Mouse (Mus musculus) E14TG2a.4 (cell line): ENCODE measurements at regions not wholly inside any gene's neighbourhood (a gene's known extent, or its start where the extent isn't known, plus 50 kb on each side); places are given as distances from the start of the nearest gene placed in this dataset.

Experiments
- H3K27me3 ChIP-seq: 2 replicates; pipeline ENCODE4 v1.6.1; 2014; ENCODE audit warnings: low read length, control low read depth; ENCODE audit not compliant: insufficient read depth
- H3K36me3 ChIP-seq: 2 replicates; pipeline ENCODE4 v1.6.1; 2014; ENCODE audit warnings: low read length, control low read depth; ENCODE audit not compliant: insufficient read depth
- H3K4me1 ChIP-seq: replicated peaks from 2 replicates; pipeline ENCODE4 v1.6.1; 2014; ENCODE audit warnings: low read depth, low read length, control low read depth
- H3K4me3 ChIP-seq: replicated peaks from 2 replicates; pipeline ENCODE4 v1.5.1; 2014; ENCODE audit warnings: mild to moderate bottlenecking, low read length
- H3K9me3 ChIP-seq: 2 replicates; pipeline ENCODE4 v1.6.1; 2014; ENCODE audit warnings: low read length, control low read depth
- CTCF ChIP-seq: conservative IDR thresholded peaks from 2 replicates; pipeline ENCODE4 v1.5.1; 2014; ENCODE audit warnings: low read length
- NANOG ChIP-seq: IDR thresholded peaks from 2 replicates; pipeline ENCODE4 v1.6.1; 2014; ENCODE audit warnings: borderline replicate concordance, low read length, mixed read lengths
- POU5F1 ChIP-seq: IDR thresholded peaks from 2 replicates; pipeline ENCODE4 v1.6.1; 2014; ENCODE audit warnings: low read length, borderline replicate concordance

- Histone ChIP-seq H3K4me3 (no peak overlapping the region), H3K4me1 (no peaks in the 10 kb centered on the region), H3K27me3 (no peaks in the 10 kb centered on the region), H3K9me3 (no peaks in the 10 kb centered on the region), H3K36me3 (no peaks in the 10 kb centered on the region)
- TF ChIP-seq CTCF = no peak
- TF ChIP-seq NANOG = no peak
- TF ChIP-seq POU5F1 = no peak
These were observed 54.0 kb upstream of the Cerkl start for GRCm38 (mm10) chr2:79510485-79511094.

DNA sequence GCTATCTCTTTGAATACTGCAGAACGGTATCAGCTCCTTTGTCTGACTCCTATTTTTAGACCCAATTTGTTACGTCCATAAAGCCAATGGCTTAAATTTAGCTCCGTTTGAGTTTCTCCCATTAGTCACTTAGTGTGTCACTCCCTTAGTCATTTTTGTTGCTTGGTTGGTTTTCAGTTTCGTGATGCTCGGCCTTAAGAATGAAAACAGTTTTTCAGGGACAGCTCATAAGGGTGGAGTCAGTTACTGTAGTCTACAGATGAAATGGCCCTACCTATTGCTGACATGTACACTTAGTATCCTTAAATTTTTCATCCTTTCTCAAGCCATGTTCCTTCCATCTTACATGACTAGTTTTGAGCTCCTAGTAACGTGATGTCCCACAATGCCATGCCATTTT, 54.5 kb upstream of the Cerkl start:
- Histone ChIP-seq H3K4me3 (no peak overlapping the region), H3K4me1 (no peaks in the 10 kb centered on the region), H3K9me3 (no peaks in the 10 kb centered on the region), H3K36me3 (no peaks in the 10 kb centered on the region), H3K27me3 (no peaks in the 10 kb centered on the region)
- TF ChIP-seq NANOG = no peak
- no peak for TF ChIP-seq CTCF
- no peak for TF ChIP-seq POU5F1

DNA sequence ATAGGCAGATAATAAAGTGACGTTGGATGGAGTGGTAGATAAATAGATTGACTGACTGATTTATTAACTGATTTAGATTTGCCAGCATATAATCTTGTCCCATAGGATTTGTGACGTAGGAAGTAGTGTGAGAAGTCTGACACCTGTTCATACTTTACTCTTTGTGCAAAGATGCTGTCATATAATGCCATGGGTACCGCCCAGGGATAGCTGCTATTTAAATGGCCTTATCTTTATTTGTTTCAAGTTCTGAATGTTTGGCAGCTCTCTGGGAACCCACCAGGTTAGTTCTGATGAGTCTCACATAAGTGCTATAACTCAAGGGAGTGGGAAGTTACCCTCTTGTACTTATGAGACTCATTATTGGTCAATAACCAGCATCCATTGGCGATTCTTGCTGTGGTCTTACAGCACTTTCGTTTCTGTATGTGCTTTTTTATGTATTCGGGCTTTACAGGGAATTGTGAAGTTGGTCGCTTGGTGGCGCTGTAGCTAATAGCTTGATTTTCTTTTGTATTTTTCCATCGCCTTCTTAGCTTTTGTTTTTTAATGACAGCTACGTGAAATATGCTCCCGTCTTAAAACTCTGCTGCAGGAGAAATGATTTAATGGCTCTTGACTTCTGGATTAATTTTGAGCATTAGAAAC, 55.2 kb upstream of the Cerkl start:
- no peaks in the 10 kb centered on the region for H3K9me3 ChIP-seq
- TF ChIP-seq POU5F1 (no peak), CTCF (peak; percentile 48; the same call in 1 of the 2 replicates), NANOG (no peak)
- H3K4me3 ChIP-seq = no peak overlapping the region
- H3K27me3 ChIP-seq = no peaks in the 10 kb centered on the region
- H3K36me3 ChIP-seq = no peaks in the 10 kb centered on the region
- H3K4me1 ChIP-seq = no peaks in the 10 kb centered on the region

GRCm38 (mm10) chr2:79512374-79512773, 55.8 kb upstream of the Cerkl start:
- Histone ChIP-seq H3K27me3 (no peaks in the 10 kb centered on the region), H3K9me3 (no peaks in the 10 kb centered on the region), H3K4me3 (no peak overlapping the region), H3K36me3 (no peaks in the 10 kb centered on the region), H3K4me1 (no peaks in the 10 kb centered on the region)
- TF ChIP-seq POU5F1 (no peak), NANOG (no peak), CTCF (no peak)

- Histone ChIP-seq H3K4me3 (no peak overlapping the region), H3K36me3 (no peaks in the 10 kb centered on the region), H3K9me3 (no peaks in the 10 kb centered on the region), H3K4me1 (no peaks in the 10 kb centered on the region), H3K27me3 (no peaks in the 10 kb centered on the region)
- TF ChIP-seq CTCF = no peak
- TF ChIP-seq NANOG = no peak
- TF ChIP-seq POU5F1 = no peak
These were observed 57.1 kb upstream of the Cerkl start for GRCm38 (mm10) chr2:79513726-79514125.

DNA sequence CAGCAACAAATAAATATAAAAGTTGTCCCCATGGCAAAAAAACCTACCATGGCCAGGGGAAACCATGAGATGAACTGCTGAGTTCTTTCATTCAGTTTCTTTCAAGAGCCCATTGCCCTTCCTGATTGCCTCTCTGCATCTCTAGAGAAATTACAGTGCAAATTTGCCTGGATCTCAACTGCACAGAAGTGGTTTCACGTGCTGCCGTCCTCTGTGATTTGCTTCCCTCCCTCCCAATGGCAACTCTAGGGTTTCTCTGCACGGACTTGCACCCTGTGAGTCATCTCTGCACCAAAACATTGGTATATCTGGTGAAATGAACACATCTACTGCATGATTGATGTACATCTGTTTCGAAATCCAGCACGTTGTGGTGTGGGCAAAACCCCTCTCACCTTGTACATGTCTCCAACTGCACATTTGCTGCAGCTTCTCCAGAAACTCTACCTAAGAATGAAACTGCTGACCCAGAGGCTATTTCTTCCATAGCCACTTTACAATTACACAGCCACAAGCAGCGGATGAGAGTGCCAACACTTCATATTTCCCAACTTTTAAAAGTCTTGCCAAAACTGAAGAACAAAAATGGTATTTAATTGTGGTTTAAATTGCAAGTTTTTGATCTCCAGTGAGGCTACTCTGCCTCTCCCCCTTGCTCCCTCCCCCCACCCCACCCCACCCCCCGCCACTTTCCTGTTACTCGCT, 61.6 kb upstream of the Cerkl start:
- Histone ChIP-seq H3K4me1 (peaks cover 3% of the 10 kb centered on the region; the same call in 1 of the 2 replicates), H3K27me3 (no peaks in the 10 kb centered on the region), H3K36me3 (no peaks in the 10 kb centered on the region), H3K9me3 (no peaks in the 10 kb centered on the region), H3K4me3 (no peak overlapping the region)
- no peak for TF ChIP-seq POU5F1
- no peak for TF ChIP-seq NANOG
- TF ChIP-seq CTCF = no peak

GRCm38 (mm10) chr2:79519799-79520449, 63.3 kb upstream of the Cerkl start:
- no peak overlapping the region for H3K4me3 ChIP-seq
- peaks cover 3% of the 10 kb centered on the region; the same call in 1 of the 2 replicates for H3K4me1 ChIP-seq
- no peaks in the 10 kb centered on the region for H3K36me3 ChIP-seq
- TF ChIP-seq CTCF (no peak), NANOG (no peak), POU5F1 (no peak)
- no peaks in the 10 kb centered on the region for H3K9me3 ChIP-seq
- no peaks in the 10 kb centered on the region for H3K27me3 ChIP-seq

- Histone ChIP-seq H3K4me3 (no peak overlapping the region), H3K9me3 (no peaks in the 10 kb centered on the region), H3K36me3 (no peaks in the 10 kb centered on the region), H3K27me3 (no peaks in the 10 kb centered on the region), H3K4me1 (peaks cover 20% of the 10 kb centered on the region)
- TF ChIP-seq POU5F1 = no peak
- TF ChIP-seq CTCF = no peak
These were observed 66.9 kb upstream of the Cerkl start for GRCm38 (mm10) chr2:79523441-79523840.
